Mouse (Mus musculus) T-helper 1 cell (primary cell): ENCODE data around the gene Gm29666.
"Not testable (repeated sequence)": the region's sequence is repeated elsewhere in the genome, so short reads cannot be mapped to it uniquely, and the experiment has no call there.

Experiments
- in situ Hi-C: fragments of 300-600 bp; cut with MboI, MseI; formaldehyde crosslinking; loops from one replicate; pipeline ENCODE4 v1.15.1; 2025; ENCODE audit warnings: high pct_unique_total_duplicates

Gm29666 gene

GRCm38 (mm10) chr15:84922884-84923507 is 3.2 kb upstream of the Gm29666 start, which contains the start of gene Nup50:
Gene Nup50, plus strand, starts transcription at chr15:84923411.
- in situ Hi-C loops = loop anchor here (5.0 kb wide), 2 partner anchors 64 to 66 kb away; partner anchors contain the start of genes 5031439G07Rik and Phf21b

- in situ Hi-C loops = no loop called here
These were observed 6.6 kb downstream of the Gm29666 start for GRCm38 (mm10) chr15:84913201-84913600.

- in situ Hi-C loops = no loop called here
These were observed 15.9 kb downstream of the Gm29666 start for GRCm38 (mm10) chr15:84903843-84904385.

- in situ Hi-C loops = no loop called here
These were observed 21.8 kb downstream of the Gm29666 start for GRCm38 (mm10) chr15:84898077-84898476.

- in situ Hi-C loops = no loop called here
These were observed 23.2 kb downstream of the Gm29666 start for GRCm38 (mm10) chr15:84896664-84897063.

GRCm38 (mm10) chr15:84896216-84896615 is 23.6 kb downstream of the Gm29666 start:
- in situ Hi-C loops = not testable (repeated sequence)

- in situ Hi-C loops = no loop called here
These were observed 28.2 kb downstream of the Gm29666 start for GRCm38 (mm10) chr15:84891658-84892057.

GRCm38 (mm10) chr15:84891246-84891645 is 28.6 kb downstream of the Gm29666 start:
- in situ Hi-C loops = no loop called here

- in situ Hi-C loops = no loop called here
These were observed 31.8 kb downstream of the Gm29666 start for GRCm38 (mm10) chr15:84888066-84888465.

GRCm38 (mm10) chr15:84877029-84877815 is 42.6 kb downstream of the Gm29666 start:
- in situ Hi-C loops = no loop called here

GRCm38 (mm10) chr15:84873867-84874266 is 46.0 kb downstream of the Gm29666 start:
- in situ Hi-C loops = no loop called here

GRCm38 (mm10) chr15:84873079-84873478 is 46.8 kb downstream of the Gm29666 start:
- in situ Hi-C loops = no loop called here

GRCm38 (mm10) chr15:84871802-84872201 is 48.0 kb downstream of the Gm29666 start:
- in situ Hi-C loops = no loop called here

- in situ Hi-C loops = loop anchor here (10.0 kb wide), 1 partner anchor 1777 kb away; the partner anchor contains the start of gene Serhl
These were observed 57.9 kb downstream of the Gm29666 start for GRCm38 (mm10) chr15:84861911-84862310.
